Mouse (Mus musculus): ENCODE data around the gene Svs3a. TPM values are rescaled to one million over a fixed set of nuclear protein-coding genes. Genes with fewer than 3 reads are reported as not detected.
"Not testable (repeated sequence)": the region's sequence is repeated elsewhere in the genome, so short reads cannot be mapped to it uniquely, and the experiment has no call there.

Gene Svs3a
- total RNA-seq (2015) = not detected in 2 replicates
- total RNA-seq (2017) = not detected in 2 replicates

DNA sequence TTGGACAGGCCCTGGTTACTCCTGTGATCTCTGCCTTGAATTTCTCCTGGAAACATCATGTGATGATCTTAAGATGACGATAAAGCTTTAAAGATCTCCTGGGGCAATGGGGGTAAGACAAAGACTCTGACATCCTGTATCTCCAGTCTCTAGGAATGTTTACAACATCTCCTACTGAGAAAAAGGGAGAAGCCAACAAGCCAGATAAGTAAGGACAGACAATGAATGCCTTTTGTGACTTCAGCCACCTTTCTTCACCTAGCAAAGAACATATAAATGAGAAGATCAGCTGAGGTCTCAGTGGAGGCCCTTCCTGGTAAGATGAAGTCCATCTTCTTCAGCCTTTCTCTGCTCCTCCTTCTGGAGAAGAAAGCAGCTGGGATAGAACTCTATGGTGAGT lies at the start of gene Svs3a:
Gene Svs3a (plus strand): TSS at position 301 of the 400 bp plus-strand sequence.
- not testable (repeated sequence) for ATAC-seq (replicated peaks; ENCODE audit: poor library complexity)

DNA sequence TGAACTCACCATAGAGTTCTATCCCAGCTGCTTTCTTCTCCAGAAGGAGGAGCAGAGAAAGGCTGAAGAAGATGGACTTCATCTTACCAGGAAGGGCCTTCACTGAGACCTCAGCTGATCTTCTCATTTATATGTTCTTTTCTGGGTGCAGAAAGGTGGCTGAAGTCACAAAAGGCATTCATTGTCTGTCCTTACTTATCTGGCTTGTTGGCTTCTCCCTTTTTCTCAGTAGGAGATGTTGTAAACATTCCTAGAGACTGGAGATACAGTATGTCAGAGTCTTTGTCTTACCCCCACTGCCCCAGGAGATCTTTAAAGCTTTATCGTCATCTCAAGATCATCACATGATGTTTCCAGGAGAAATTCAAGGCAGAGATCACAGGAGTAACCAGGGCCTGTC lies 32.5 kb upstream of the Svs3a start, which contains the start of gene Svs3b:
Gene Svs3b (minus strand): TSS at position 101 of the 400 bp plus-strand sequence.
- ATAC-seq (replicated peaks; ENCODE audit: poor library complexity) = not testable (repeated sequence)

DNA sequence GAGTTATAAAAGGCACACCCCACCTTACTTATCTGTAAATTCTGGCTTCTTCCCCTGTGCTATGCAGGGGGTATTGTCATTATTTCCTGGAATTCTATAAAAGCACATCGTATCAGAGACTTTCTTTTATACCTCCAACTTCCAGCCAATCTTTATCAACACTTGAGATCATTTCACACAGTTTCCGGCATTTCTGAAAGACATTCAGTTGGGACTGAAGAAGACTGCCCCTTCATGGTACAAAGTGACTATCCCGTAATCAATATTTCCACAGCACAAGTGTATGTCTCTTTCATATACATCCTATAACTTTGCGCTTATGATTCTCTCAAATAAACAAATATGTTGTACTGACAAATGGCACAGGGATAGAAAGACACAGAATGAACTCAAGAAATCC lies 10.7 kb upstream of the Svs3a start, which contains the start of gene Svs4:
Gene Svs4 (minus strand): TSS at position 101 of the 400 bp plus-strand sequence.
- ATAC-seq (replicated peaks; ENCODE audit: poor library complexity) = no peak

DNA sequence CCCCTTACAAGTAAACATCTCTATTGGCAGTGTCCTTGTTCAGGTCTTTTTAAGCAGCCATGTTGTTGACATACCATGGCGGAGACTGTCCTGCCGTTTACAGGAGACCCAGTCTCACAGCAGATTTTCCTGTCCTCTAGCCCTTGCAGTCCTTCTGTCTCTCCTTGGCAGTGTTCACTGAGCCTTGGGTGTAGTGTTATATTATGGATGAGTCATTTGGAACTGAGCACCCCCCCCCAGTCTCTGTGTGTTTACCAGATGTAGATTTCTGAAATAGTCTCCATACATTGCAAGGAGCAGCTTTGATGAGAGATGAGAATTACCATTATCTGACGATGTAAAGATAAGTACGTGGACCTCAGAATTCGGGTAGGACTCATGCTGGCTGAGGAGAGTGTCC lies 23.5 kb downstream of the Svs3a start:
- ATAC-seq (replicated peaks; ENCODE audit: poor library complexity) = no peak

DNA sequence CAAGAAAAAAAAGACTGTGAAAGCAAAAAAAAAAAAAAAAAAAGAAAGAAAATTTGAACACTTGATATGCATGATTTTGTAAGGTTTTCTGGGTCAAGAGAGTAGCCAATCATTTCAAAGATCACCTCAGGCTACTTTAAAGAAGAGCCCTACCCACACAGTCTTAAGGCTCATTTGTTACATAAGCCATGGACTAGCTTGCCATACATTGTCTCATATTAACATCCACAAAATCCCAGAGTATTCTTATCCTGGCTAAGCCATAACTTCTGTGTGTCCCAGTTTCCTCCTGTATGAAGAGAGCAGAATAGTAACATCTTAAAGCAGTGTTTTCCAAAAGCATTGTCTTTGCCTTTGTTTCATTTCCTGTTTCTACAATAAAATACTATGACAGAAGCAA lies 26.4 kb downstream of the Svs3a start:
- not testable (repeated sequence) for ATAC-seq (replicated peaks; ENCODE audit: poor library complexity)

DNA sequence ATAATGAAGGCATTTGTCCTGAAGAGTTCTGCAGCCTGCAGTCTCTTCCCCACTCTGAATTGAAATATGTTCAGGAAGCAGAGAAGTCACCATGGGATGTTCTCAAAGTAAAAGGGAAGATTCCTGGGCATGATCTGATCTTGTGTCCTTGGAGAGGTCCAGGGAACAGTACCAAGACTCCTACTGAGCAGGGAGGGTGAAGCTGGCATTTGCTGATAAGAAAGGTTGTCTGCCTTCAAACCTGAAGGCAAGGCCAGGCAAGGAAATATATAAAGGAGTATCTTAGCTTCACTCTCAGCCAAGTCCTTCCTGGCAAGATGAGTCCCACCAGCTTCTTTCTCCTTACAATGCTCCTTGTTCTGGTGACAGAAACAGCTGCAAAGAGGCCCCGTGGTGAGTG lies 27.4 kb downstream of the Svs3a start, which contains the start of gene Svs6:
Gene Svs6 (plus strand): TSS at position 301 of the 400 bp plus-strand sequence.
- not testable (repeated sequence) for ATAC-seq (replicated peaks; ENCODE audit: poor library complexity)

DNA sequence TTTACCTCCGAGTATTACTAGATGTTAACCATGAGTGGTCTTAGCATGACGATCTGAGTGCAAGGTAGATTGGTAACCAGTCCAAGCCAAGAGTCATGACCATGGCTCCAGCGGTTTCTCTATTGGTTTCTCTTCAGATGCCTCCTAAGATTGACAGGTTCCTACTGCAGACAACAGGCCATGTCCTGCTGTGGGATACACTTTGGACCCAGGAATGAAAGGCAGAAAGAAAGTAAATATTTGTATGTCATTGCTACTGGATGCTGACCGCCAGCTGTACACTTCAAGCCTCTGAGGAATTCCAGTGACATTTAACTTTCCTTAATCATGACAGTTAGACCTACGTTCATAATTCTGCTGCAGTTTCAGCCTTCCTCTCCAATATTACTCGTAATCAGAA lies 31.9 kb downstream of the Svs3a start:
- no peak for ATAC-seq (replicated peaks; ENCODE audit: poor library complexity)

DNA sequence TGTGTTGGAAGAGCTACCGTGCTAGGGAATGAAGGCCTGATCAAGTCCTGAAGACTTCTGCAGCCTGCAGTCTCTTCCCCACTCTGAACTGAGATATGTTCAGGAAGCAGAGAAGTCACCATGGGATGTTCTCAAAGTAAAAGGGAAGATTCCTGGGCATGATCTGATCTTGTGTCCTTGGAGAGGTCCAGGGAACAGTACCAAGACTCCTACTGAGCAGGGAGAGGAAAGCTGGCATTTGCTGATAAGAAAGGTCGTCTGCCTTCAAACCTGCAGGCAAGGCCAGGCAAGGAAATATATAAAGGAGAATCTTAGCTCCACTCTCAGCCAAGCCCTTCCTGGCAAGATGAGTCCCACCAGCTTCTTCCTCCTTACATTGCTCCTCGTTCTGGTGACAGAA lies 43.4 kb downstream of the Svs3a start, which contains the start of gene Svs5:
Gene Svs5 (plus strand): TSS at position 301 of the 400 bp plus-strand sequence.
- ATAC-seq (replicated peaks; ENCODE audit: poor library complexity) = not testable (repeated sequence)

Other genes starting within 250 kb of the Svs3a start
- gene Stk4, start 218.9 kb upstream of the Svs3a start, total RNA-seq (2015) = 152 and 189 TPM in 2 replicates
- gene Stk4, start 218.9 kb upstream of the Svs3a start, total RNA-seq (2017) = 115 and 156 TPM in 2 replicates
- 48.0 and 55.0 TPM in 2 replicates for gene Tomm34, start 218.1 kb upstream of the Svs3a start, total RNA-seq (2015)
- gene Tomm34, start 218.1 kb upstream of the Svs3a start, total RNA-seq (2017) = 44.5 and 44.8 TPM in 2 replicates
- gene Kcns1, start 118.2 kb upstream of the Svs3a start, total RNA-seq (2015) = 0.05 TPM in 1 of 2 replicates, not detected in the other
- gene Kcns1, start 118.2 kb upstream of the Svs3a start, total RNA-seq (2017) = 0.08 and 0.17 TPM in 2 replicates
- not detected in 2 replicates for gene Wfdc5, start 106.5 kb upstream of the Svs3a start, total RNA-seq (2015)
- gene Wfdc5, start 106.5 kb upstream of the Svs3a start, total RNA-seq (2017) = not detected in 2 replicates
- not detected in 2 replicates for gene Wfdc12, start 98.7 kb upstream of the Svs3a start, total RNA-seq (2015)
- gene Wfdc12, start 98.7 kb upstream of the Svs3a start, total RNA-seq (2017) = not detected in 2 replicates
- gene Wfdc15a, start 89.1 kb upstream of the Svs3a start, total RNA-seq (2015) = not detected in 2 replicates
- not detected in 2 replicates for gene Wfdc15a, start 89.1 kb upstream of the Svs3a start, total RNA-seq (2017)
- not detected in 2 replicates for gene Wfdc15b, start 67.6 kb upstream of the Svs3a start, total RNA-seq (2015)
- gene Wfdc15b, start 67.6 kb upstream of the Svs3a start, total RNA-seq (2017) = not detected in 2 replicates
- not detected in 2 replicates for gene Svs2, start 50.8 kb upstream of the Svs3a start, total RNA-seq (2015)
- not detected in 2 replicates for gene Svs2, start 50.8 kb upstream of the Svs3a start, total RNA-seq (2017)
- gene Svs3b, start 32.6 kb upstream of the Svs3a start, total RNA-seq (2015) = not detected in 2 replicates
- not detected in 2 replicates for gene Svs3b, start 32.6 kb upstream of the Svs3a start, total RNA-seq (2017)
- not detected in 2 replicates for gene Svs4, start 10.8 kb upstream of the Svs3a start, total RNA-seq (2015)
- not detected in 2 replicates for gene Svs4, start 10.8 kb upstream of the Svs3a start, total RNA-seq (2017)
- not detected in 2 replicates for gene Svs6, start 27.5 kb downstream of the Svs3a start, total RNA-seq (2015)
- gene Svs6, start 27.5 kb downstream of the Svs3a start, total RNA-seq (2017) = not detected in 2 replicates
- not detected in 2 replicates for gene Svs5, start 43.5 kb downstream of the Svs3a start, total RNA-seq (2015)
- not detected in 2 replicates for gene Svs5, start 43.5 kb downstream of the Svs3a start, total RNA-seq (2017)
- 244 and 316 TPM in 2 replicates for gene Slpi, start 99.8 kb downstream of the Svs3a start, total RNA-seq (2015)
- 39.7 and 71.6 TPM in 2 replicates for gene Slpi, start 99.8 kb downstream of the Svs3a start, total RNA-seq (2017)
- gene Rbpjl, start 113.9 kb downstream of the Svs3a start, total RNA-seq (2015) = not detected in 2 replicates
- gene Rbpjl, start 113.9 kb downstream of the Svs3a start, total RNA-seq (2017) = not detected in 2 replicates
- gene Matn4, start 115.9 kb downstream of the Svs3a start, total RNA-seq (2015) = not detected in 2 replicates
- gene Matn4, start 115.9 kb downstream of the Svs3a start, total RNA-seq (2017) = not detected in 2 replicates
- gene Sdc4, start 154.6 kb downstream of the Svs3a start, total RNA-seq (2015) = not detected in 2 replicates
- gene Sdc4, start 154.6 kb downstream of the Svs3a start, total RNA-seq (2017) = 0.41 TPM in 1 of 2 replicates, not detected in the other
- gene Sys1, start 167.7 kb downstream of the Svs3a start, total RNA-seq (2015) = 39.1 and 39.5 TPM in 2 replicates
- gene Sys1, start 167.7 kb downstream of the Svs3a start, total RNA-seq (2017) = 11.2 and 20.0 TPM in 2 replicates
- not detected in 2 replicates for gene Gm20458, start 171.7 kb downstream of the Svs3a start, total RNA-seq (2015)
- not detected in 2 replicates for gene Gm20458, start 171.7 kb downstream of the Svs3a start, total RNA-seq (2017)
- not detected in 2 replicates for gene Trp53tg5, start 184.5 kb downstream of the Svs3a start, total RNA-seq (2015)
- not detected in 2 replicates for gene Trp53tg5, start 184.5 kb downstream of the Svs3a start, total RNA-seq (2017)
- 1.1 and 2.7 TPM in 2 replicates for gene Dbndd2, start 196.8 kb downstream of the Svs3a start, total RNA-seq (2015)
- gene Dbndd2, start 196.8 kb downstream of the Svs3a start, total RNA-seq (2017) = 0.04 and 0.47 TPM in 2 replicates
- gene Pigt, start 208.3 kb downstream of the Svs3a start, total RNA-seq (2015) = 75.1 and 80.0 TPM in 2 replicates
- gene Pigt, start 208.3 kb downstream of the Svs3a start, total RNA-seq (2017) = 34.3 and 42.0 TPM in 2 replicates